Mouse (Mus musculus): ENCODE results near the gene Card14.
"Not testable (repeated sequence)": the region's sequence is repeated elsewhere in the genome, so short reads cannot be mapped to it uniquely, and the experiment has no call there.

The Card14 gene

GRCm38 (mm10) chr11:119307658-119307867 is at the start of gene Card14:
Gene Card14 (plus strand): TSS chr11:119307768.
- DNase-seq (ENCODE audit: low spot score): no peak

- DNase-seq (ENCODE audit: low spot score): no peak
Measured at GRCm38 (mm10) chr11:119258216-119258571, 49.4 kb upstream of the Card14 start.

- DNase-seq (ENCODE audit: low spot score): peak; percentile 56
Measured at GRCm38 (mm10) chr11:119258572-119259322, 48.8 kb upstream of the Card14 start.

- no peak for DNase-seq (ENCODE audit: low spot score)
Measured at GRCm38 (mm10) chr11:119259977-119260376, 47.6 kb upstream of the Card14 start.

GRCm38 (mm10) chr11:119264413-119264812 is 43.2 kb upstream of the Card14 start:
- no peak for DNase-seq (ENCODE audit: low spot score)

GRCm38 (mm10) chr11:119265811-119266210 is 41.8 kb upstream of the Card14 start:
- no peak for DNase-seq (ENCODE audit: low spot score)

GRCm38 (mm10) chr11:119267241-119267674 is 40.3 kb upstream of the Card14 start:
- DNase-seq (ENCODE audit: low spot score): no peak

- DNase-seq (ENCODE audit: low spot score): peak; percentile 97
Measured at GRCm38 (mm10) chr11:119267768-119268556, 39.6 kb upstream of the Card14 start, which contains the start of gene Gaa. Gene Gaa (plus strand): TSS chr11:119267887.

- DNase-seq (ENCODE audit: low spot score): peak; percentile 60
Measured at GRCm38 (mm10) chr11:119268557-119269195, 38.9 kb upstream of the Card14 start.

- DNase-seq (ENCODE audit: low spot score): not testable (repeated sequence)
Measured at GRCm38 (mm10) chr11:119272492-119272891, 35.1 kb upstream of the Card14 start.

GRCm38 (mm10) chr11:119273186-119273930 is 34.2 kb upstream of the Card14 start:
- DNase-seq (ENCODE audit: low spot score): no peak

- no peak for DNase-seq (ENCODE audit: low spot score)
Measured at GRCm38 (mm10) chr11:119281030-119281429, 26.5 kb upstream of the Card14 start.

- no peak for DNase-seq (ENCODE audit: low spot score)
Measured at GRCm38 (mm10) chr11:119285791-119286527, 21.6 kb upstream of the Card14 start.

- DNase-seq (ENCODE audit: low spot score): no peak
Measured at GRCm38 (mm10) chr11:119287207-119287992, 20.2 kb upstream of the Card14 start.

- not testable (repeated sequence) for DNase-seq (ENCODE audit: low spot score)
Measured at GRCm38 (mm10) chr11:119292861-119293260, 14.7 kb upstream of the Card14 start.

- no peak for DNase-seq (ENCODE audit: low spot score)
Measured at GRCm38 (mm10) chr11:119297996-119298395, 9.6 kb upstream of the Card14 start.

- no peak for DNase-seq (ENCODE audit: low spot score)
Measured at GRCm38 (mm10) chr11:119298917-119299316, 8.7 kb upstream of the Card14 start.

GRCm38 (mm10) chr11:119299391-119300245 is 8.0 kb upstream of the Card14 start, which contains the start of gene Eif4a3:
Gene Eif4a3 (minus strand): TSS chr11:119300089.
- peak; percentile 82 for DNase-seq (ENCODE audit: low spot score)

- DNase-seq (ENCODE audit: low spot score): no peak
Measured at GRCm38 (mm10) chr11:119300246-119300935, 7.2 kb upstream of the Card14 start.

All from left cerebral cortex, adult 11 months (tissue).